ENCODE assay signal across 22 mouse cellular contexts in genomic region chr9:72456374-72456773, GRCm38 (mm10). TPM values are rescaled to one million over a fixed set of nuclear protein-coding genes. Genes with fewer than 3 reads are reported as not detected.
DNase-seq lines count a peak whose midpoint lies in the region; ATAC-seq and TF ChIP-seq lines count a peak whose summit lies in the region.
"Had no signal": no experiment of that assay in that cellular context is flagged by ENCODE, and none has a peak within 500 bp of the region (broad histone marks: within the 10 kb centered on the region; RNA-seq: fewer than 3 reads in every experiment).

No protein-coding gene starts in this region.

- WGBS in heart, embryonic 10.5 days, result 48% methylated on average over 1 of the region's 1 CpGs
- WGBS in stomach, postnatal 0 days, result 18% methylated on average over 1 of the region's 1 CpGs

- H3K36me3 ChIP-seq in heart, embryonic 10.5 days, result peaks cover 51% of the 10 kb centered on the region
- H3K36me3 ChIP-seq in stomach, postnatal 0 days (ENCODE audit: control insufficient read depth, insufficient read depth, low read length), result no peaks in the 10 kb centered on the region

- no peak overlapping the region for H3K4me2 ChIP-seq in stomach, postnatal 0 days (replicated peaks; ENCODE audit: low read depth)
- H3K4me2 ChIP-seq: forebrain, embryonic 15.5 days; heart, embryonic 13.5 days; hindbrain, embryonic 12.5 days had no signal

- TF ChIP-seq POLR2A in brain, embryonic 14.5 days (IDR thresholded peaks at IDR 0.05; ENCODE audit: borderline replicate concordance, extremely low read depth, insufficient read depth, insufficient read length, poor library complexity, severe bottlenecking), result no peak

- no peaks in the 10 kb centered on the region for H3K9me3 ChIP-seq in heart, embryonic 10.5 days
- no peaks in the 10 kb centered on the region for H3K9me3 ChIP-seq in stomach, postnatal 0 days (ENCODE audit: control insufficient read depth, low read length)
- H3K9me3 ChIP-seq: embryonic facial prominence, embryonic 10.5 days; forebrain, embryonic 15.5 days; G1E; heart, embryonic 13.5 days; hindbrain, embryonic 12.5 days had no signal

- H3K9ac ChIP-seq in stomach, postnatal 0 days (ENCODE audit: low read length), result no peak overlapping the region
- H3K9ac ChIP-seq: forebrain, embryonic 15.5 days; heart, embryonic 13.5 days; hindbrain, embryonic 12.5 days had no signal

- H3K27ac ChIP-seq in heart, embryonic 10.5 days, result no peak overlapping the region
- no peak overlapping the region for H3K27ac ChIP-seq in layer of hippocampus, adult 2 months
- H3K27ac ChIP-seq in stomach, postnatal 0 days (replicated peaks), result no peak overlapping the region
- H3K27ac ChIP-seq: embryonic facial prominence, embryonic 10.5 days; forebrain, embryonic 15.5 days; heart, embryonic 13.5 days; hindbrain, embryonic 12.5 days had no signal

- TF ChIP-seq EP300 in stomach, postnatal 0 days (optimal IDR thresholded peaks at IDR 0.05), result no peak

- H3K4me3 ChIP-seq in heart, embryonic 10.5 days, result no peak overlapping the region
- no peak overlapping the region for H3K4me3 ChIP-seq in layer of hippocampus, adult 2 months
- H3K4me3 ChIP-seq in stomach, postnatal 0 days (ENCODE audit: low read depth, low read length), result no peak overlapping the region
- H3K4me3 ChIP-seq: embryonic facial prominence, embryonic 10.5 days; forebrain, embryonic 15.5 days; heart, embryonic 13.5 days; hindbrain, embryonic 12.5 days had no signal

- ATAC-seq in stomach, postnatal 0 days (ENCODE audit: low FRiP score, low TSS enrichment), result no peak
- ATAC-seq: CD4-positive, CD25-positive, alpha-beta regulatory T cell, adult 4 months; forebrain, embryonic 15.5 days; hindbrain, embryonic 16.5 days had no signal

- no peaks in the 10 kb centered on the region for H3K4me1 ChIP-seq in heart, embryonic 10.5 days
- H3K4me1 ChIP-seq in stomach, postnatal 0 days (replicated peaks; ENCODE audit: control insufficient read depth, insufficient read depth), result no peaks in the 10 kb centered on the region
- H3K4me1 ChIP-seq: embryonic facial prominence, embryonic 10.5 days; forebrain, embryonic 15.5 days; heart, embryonic 13.5 days; hindbrain, embryonic 12.5 days had no signal

- TF ChIP-seq CTCF in layer of hippocampus, adult 2 months (conservative IDR thresholded peaks at IDR 0.05), result peak; percentile 57
- TF ChIP-seq CTCF in brain, embryonic 14.5 days (IDR thresholded peaks at IDR 0.05; ENCODE audit: borderline replicate concordance, extremely low read depth, insufficient read depth, insufficient read length), result peak; percentile 2; the same call in 1 of the 2 replicates
- 0 out of 2 replicates have a peak, but pooled peaks have one; percentile 13 for TF ChIP-seq CTCF in stomach, postnatal 0 days (IDR thresholded peaks at IDR 0.05; ENCODE audit: low read depth)

- DNase-seq in heart, adult 11 months, result peak; percentile 24
- DNase-seq in heart, embryonic 10.5 days (ENCODE audit: low spot score), result no peak
- DNase-seq in layer of hippocampus, adult 2 months (ENCODE audit: low spot score in 2 of 2), result no peak
- DNase-seq in layer of hippocampus, postnatal 14 days (ENCODE audit: low spot score in 2 of 2), result no peak
- DNase-seq in brain, embryonic 14.5 days (ENCODE audit: low read depth), result peak; percentile 18
- no peak for DNase-seq in stomach, postnatal 0 days (ENCODE audit: low spot score)
- DNase-seq in embryo, embryonic 10.5 days (ENCODE audit: low spot score), result no peak
- DNase-seq: adrenal gland, adult 8-10 months; adrenal gland, postnatal 36 days; cerebellum, adult 11-12 months; cerebellum, adult 9-10 months; cerebellum, postnatal 25 days; gastrocnemius, postnatal 14 days; heart, postnatal 36 days; kidney, adult 2 months had no signal

- H3K27me3 ChIP-seq in heart, embryonic 10.5 days (ENCODE audit: insufficient read depth, poor library complexity, severe bottlenecking), result no peaks in the 10 kb centered on the region
- no peaks in the 10 kb centered on the region for H3K27me3 ChIP-seq in stomach, postnatal 0 days (ENCODE audit: control insufficient read depth, insufficient read depth, low read length)
- H3K27me3 ChIP-seq: forebrain, embryonic 15.5 days; heart, embryonic 13.5 days; hindbrain, embryonic 12.5 days had no signal

RNA-seq across cellular contexts. Expression of gene Mns1, which starts 18.6 kb away (rescaled TPM):
- 22.0 and 34.1 TPM in 2 replicates for polyA plus RNA-seq in heart, embryonic 10.5 days (2016; fragmentation: Nextera tagmentation; extraction: Ambion mirVana)
- total RNA-seq in layer of hippocampus, adult 2 months (2021), result 1 to 10 TPM; 1.2 to 2.4 TPM
- total RNA-seq in layer of hippocampus, postnatal 14 days (2021), result 1 to 10 TPM; 1.3 to 3.0 TPM
- polyA plus RNA-seq in brain, embryonic 14.5 days (2012; rRNA removed), result 5.9 and 6.7 TPM in 2 replicates
- polyA plus RNA-seq in stomach, postnatal 0 days (2015; fragmentation: Nextera tagmentation; extraction: Ambion mirVana), result 4.0 and 5.0 TPM in 2 replicates

RNA-seq across cellular contexts. Expression of gene Tex9, which starts 35.6 kb away (rescaled TPM):
- polyA plus RNA-seq in heart, embryonic 10.5 days (2016; fragmentation: Nextera tagmentation; extraction: Ambion mirVana), result 16.6 and 27.0 TPM in 2 replicates
- total RNA-seq in layer of hippocampus, adult 2 months (2021), result 1 to 10 TPM; 6.5 to 7.3 TPM
- 10 to 100 TPM in 1 of 2 experiments, 1 to 10 TPM in 1; 9.1 to 10.8 TPM for total RNA-seq in layer of hippocampus, postnatal 14 days (2021)
- polyA plus RNA-seq in brain, embryonic 14.5 days (2012; rRNA removed), result 31.0 and 33.1 TPM in 2 replicates
- polyA plus RNA-seq in stomach, postnatal 0 days (2015; fragmentation: Nextera tagmentation; extraction: Ambion mirVana), result 9.6 and 10.8 TPM in 2 replicates

Comparison
In these comparisons a context has a peak if more than half of its experiments do, and no peak if none do; other contexts are left out.
1. DNase-seq: peak in heart, adult 11 months (single experiment) and brain, embryonic 14.5 days (single experiment); none in heart, embryonic 10.5 days (single experiment), layer of hippocampus, adult 2 months (0 of 2), layer of hippocampus, postnatal 14 days (0 of 2), stomach, postnatal 0 days (single experiment) and embryo, embryonic 10.5 days (single experiment).
2. CTCF ChIP-seq: peak in every context shown above with its lines; median percentile 57 in layer of hippocampus, adult 2 months; 13 in stomach, postnatal 0 days; 2 in brain, embryonic 14.5 days.